Mouse (Mus musculus) Patski (cell line): Measurements from ENCODE around the gene Astn2. TPM values are rescaled to one million over a fixed set of nuclear protein-coding genes. Genes with fewer than 3 reads are reported as not detected.

Experiments
- ATAC-seq: fragments of 100-300 bp; one replicate; pipeline ENCODE4 v1.8.0; 2021
- CTCF ChIA-PET: fragments of 350-600 bp; sonication (Branson Sonifier 250); formaldehyde crosslinking; loops from one replicate; lab custom pipeline; 2022; ENCODE audit warnings: inconsistent platforms; lab: Charles Lee
- POLR2A ChIA-PET: fragments of 350-600 bp; sonication (Branson Sonifier 250); formaldehyde crosslinking; loops from one replicate; lab custom pipeline; 2022; ENCODE audit warnings: antibody characterized with exemption, inconsistent platforms; lab: Charles Lee
- DNase-seq: peaks from one replicate; pipeline ENCODE4 v3.0.0-alpha.2; 2011; ENCODE audit warnings: low read depth, low spot score
- H3K27me3 ChIP-seq: fragments of 371-371 bp; one replicate; pipeline ENCODE4 v1.5.1; 2021
- CTCF ChIP-seq: fragments of 100-300 bp; IDR thresholded peaks from one replicate; pipeline ENCODE4 v1.5.1; 2021
- in situ Hi-C: fragments of 300-500 bp; cut with MboI; formaldehyde crosslinking; loops from 3 replicates; pipeline ENCODE4 v1.11.1; 2018; ENCODE audit warnings: low pct_unique_long_range_greater_than_20kb, mixed read lengths
- polyA plus RNA-seq: library from polyadenylated mRNA; unstranded; gene quantifications from one replicate; pipeline ENCODE4 v1.2.3, GENCODE M21; 2021

Gene Astn2
- polyA plus RNA-seq, 1 experiment from 2014 or later, result 0.19 TPM

- in situ Hi-C loops, result no loop called here
- H3K27me3 ChIP-seq, result no peaks in the 10 kb centered on the region
- TF ChIP-seq CTCF, result no peak
- ATAC-seq (no peak), DNase-seq (no peak)
- ChIA-PET POLR2A (no interaction called here), CTCF (no interaction called here)
Observed at GRCm38 (mm10) chr4:66258905-66259304, 145.5 kb downstream of the Astn2 start.

- ATAC-seq (no peak), DNase-seq (no peak)
- POLR2A ChIA-PET, result no interaction called here
- no peak for TF ChIP-seq CTCF
- CTCF ChIA-PET, result no interaction called here
- in situ Hi-C loops, result no loop called here
- no peaks in the 10 kb centered on the region for H3K27me3 ChIP-seq
Observed at GRCm38 (mm10) chr4:66254695-66255492, 149.5 kb downstream of the Astn2 start.

GRCm38 (mm10) chr4:66248521-66248920 is 155.9 kb downstream of the Astn2 start:
- POLR2A ChIA-PET, result no interaction called here
- CTCF ChIA-PET, result no interaction called here
- ATAC-seq, result no peak
- no peak for DNase-seq
- in situ Hi-C loops, result no loop called here
- no peaks in the 10 kb centered on the region for H3K27me3 ChIP-seq
- TF ChIP-seq CTCF, result no peak

- no peak for TF ChIP-seq CTCF
- ChIA-PET POLR2A (no interaction called here), CTCF (no interaction called here)
- ATAC-seq (no peak), DNase-seq (no peak)
- in situ Hi-C loops, result no loop called here
- H3K27me3 ChIP-seq, result no peaks in the 10 kb centered on the region
Observed at GRCm38 (mm10) chr4:66242683-66243082, 161.7 kb downstream of the Astn2 start.

- in situ Hi-C loops, result no loop called here
- no peak for ATAC-seq
- CTCF ChIA-PET, result no interaction called here
- DNase-seq, result no peak
- TF ChIP-seq CTCF, result no peak
- no peaks in the 10 kb centered on the region for H3K27me3 ChIP-seq
- POLR2A ChIA-PET, result no interaction called here
Observed at GRCm38 (mm10) chr4:66232799-66233198, 171.6 kb downstream of the Astn2 start.

- POLR2A ChIA-PET, result no interaction called here
- TF ChIP-seq CTCF, result no peak
- CTCF ChIA-PET, result no interaction called here
- in situ Hi-C loops, result no loop called here
- DNase-seq (no peak), ATAC-seq (no peak)
- H3K27me3 ChIP-seq, result no peaks in the 10 kb centered on the region
Observed at GRCm38 (mm10) chr4:66232350-66232749, 172.1 kb downstream of the Astn2 start.

- TF ChIP-seq CTCF, result no peak
- no peaks in the 10 kb centered on the region for H3K27me3 ChIP-seq
- DNase-seq, result no peak
- in situ Hi-C loops, result no loop called here
- ATAC-seq, result no peak
- ChIA-PET POLR2A (no interaction called here), CTCF (no interaction called here)
Observed at GRCm38 (mm10) chr4:66230735-66231134, 173.7 kb downstream of the Astn2 start.

- TF ChIP-seq CTCF, result no peak
Observed at GRCm38 (mm10) chr4:66222602-66223317, 181.7 kb downstream of the Astn2 start.

GRCm38 (mm10) chr4:66215170-66215618 is 189.2 kb downstream of the Astn2 start:
- DNase-seq, result no peak
- no peak for ATAC-seq

More at GRCm38 (mm10) chr4:66222602-66223317, 181.7 kb downstream of the Astn2 start:
- ATAC-seq (no peak), DNase-seq (no peak)
- POLR2A ChIA-PET, result no interaction called here
- in situ Hi-C loops, result no loop called here
- CTCF ChIA-PET, result no interaction called here
- H3K27me3 ChIP-seq, result no peaks in the 10 kb centered on the region

GRCm38 (mm10) chr4:66189636-66190035 is 214.8 kb downstream of the Astn2 start:
- CTCF ChIA-PET, result no interaction called here
- in situ Hi-C loops, result no loop called here
- ATAC-seq, result no peak
- DNase-seq, result no peak
- no peaks in the 10 kb centered on the region for H3K27me3 ChIP-seq
- POLR2A ChIA-PET, result no interaction called here
- no peak for TF ChIP-seq CTCF

More at GRCm38 (mm10) chr4:66215170-66215618, 189.2 kb downstream of the Astn2 start:
- CTCF ChIA-PET, result interaction anchor here (0.5 kb wide), 1 partner anchor 170 kb away, joined by 3 read pairs; no protein-coding TSS in a partner anchor
- in situ Hi-C loops, result no loop called here
- no peak for TF ChIP-seq CTCF
- POLR2A ChIA-PET, result interaction anchor here (0.7 kb wide), 1 partner anchor 287 kb away, joined by 4 read pairs; no protein-coding TSS in a partner anchor
- no peaks in the 10 kb centered on the region for H3K27me3 ChIP-seq
